Mouse (Mus musculus) embryonic facial prominence, embryonic 12.5 days (tissue): ENCODE results near the gene Wnt10b. TPM values are rescaled to one million over a fixed set of nuclear protein-coding genes. Genes with fewer than 3 reads are reported as not detected.
A peak's percentile ranks its signal among the peaks of the same experiment; 100 is the strongest.

Source experiments
- ATAC-seq: fragments of 200-750 bp; cut with Nextera tagmentation; 2 replicates; pipeline ENCODE4 v1.8.0; 2017; ENCODE audit not compliant: insufficient number of reproducible peaks, insufficient read depth, low FRiP score, low TSS enrichment
- H3K27ac ChIP-seq: fragments of 300-500 bp; sonication (generic); 2 replicates; pipeline ENCODE4 v1.5.1; 2016; ENCODE audit warnings: mild to moderate bottlenecking
- H3K27me3 ChIP-seq: fragments of 300-500 bp; sonication (generic); 2 replicates; pipeline ENCODE4 v1.6.1; 2016; ENCODE audit warnings: mild to moderate bottlenecking, moderate library complexity
- H3K36me3 ChIP-seq: fragments of 300-500 bp; sonication (generic); 2 replicates; pipeline ENCODE4 v1.6.1; 2016; ENCODE audit warnings: mild to moderate bottlenecking
- H3K4me1 ChIP-seq: fragments of 300-500 bp; sonication (generic); 2 replicates; pipeline ENCODE4 v1.6.1; 2016
- H3K4me2 ChIP-seq: fragments of 300-500 bp; sonication (generic); replicated peaks from 2 replicates; pipeline ENCODE4 v1.6.1; 2016; ENCODE audit warnings: mild to moderate bottlenecking, moderate library complexity
- H3K4me3 ChIP-seq: fragments of 300-500 bp; sonication (generic); 2 replicates; pipeline ENCODE4 v1.5.1; 2016; ENCODE audit warnings: mild to moderate bottlenecking
- H3K9ac ChIP-seq: fragments of 300-500 bp; sonication (generic); 2 replicates; pipeline ENCODE4 v1.6.1; 2016; ENCODE audit warnings: mild to moderate bottlenecking, moderate library complexity
- H3K9me3 ChIP-seq: fragments of 300-500 bp; sonication (generic); 2 replicates; pipeline ENCODE4 v1.6.1; 2016; ENCODE audit warnings: mild to moderate bottlenecking, moderate library complexity
- WGBS: fragments of 180-500 bp; shearing (Covaris S2); methylation state at CpG from one replicate; pipeline ENCODE4 v1.1.7; 2016; 5-methylcytosine and 5-hydroxymethylcytosine counted together
- polyA plus RNA-seq: library from polyadenylated mRNA; unstranded; fragments of >200 nt; fragmentation: Nextera tagmentation; extraction: Ambion mirVana; gene quantifications from 2 replicates; pipeline ENCODE4 v1.2.1, GENCODE M21; 2016

Gene Wnt10b
- polyA plus RNA-seq, 1 experiment from 2014 or later, result 1.7 TPM

DNA sequence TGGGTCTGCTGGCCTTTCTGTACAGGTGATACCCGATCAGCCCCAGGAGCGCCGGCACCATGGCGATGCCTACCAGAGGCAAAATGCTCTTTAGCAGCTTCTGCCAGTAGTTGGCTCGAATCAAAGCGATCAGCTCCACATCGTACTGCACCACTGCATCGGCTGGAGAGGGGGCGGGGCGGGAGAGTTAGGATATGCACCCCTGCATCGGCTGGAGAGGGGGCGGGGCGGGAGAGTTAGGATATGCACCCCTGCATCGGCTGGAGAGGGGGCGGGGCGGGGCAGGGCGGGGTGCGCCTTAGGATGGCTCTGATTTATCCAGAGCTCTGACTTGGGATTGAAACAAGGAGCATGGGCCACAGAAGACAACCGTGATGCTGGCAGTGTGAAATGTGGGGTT lies 53.5 kb downstream of the Wnt10b start:
- no peak overlapping the region for H3K27ac ChIP-seq
- peaks cover 45% of the 10 kb centered on the region for H3K4me1 ChIP-seq
- no peak for ATAC-seq
- 0 out of 2 replicates have a peak overlapping the region, but pooled peaks have one; percentile 4 for H3K4me3 ChIP-seq
- H3K4me2 ChIP-seq, result peak overlapping the region; percentile 38
- no peaks in the 10 kb centered on the region for H3K9me3 ChIP-seq
- H3K9ac ChIP-seq, result no peak overlapping the region
- H3K27me3 ChIP-seq, result no peaks in the 10 kb centered on the region
- H3K36me3 ChIP-seq, result no peaks in the 10 kb centered on the region
- 36% methylated on average over 19 of the region's 19 CpGs for WGBS

DNA sequence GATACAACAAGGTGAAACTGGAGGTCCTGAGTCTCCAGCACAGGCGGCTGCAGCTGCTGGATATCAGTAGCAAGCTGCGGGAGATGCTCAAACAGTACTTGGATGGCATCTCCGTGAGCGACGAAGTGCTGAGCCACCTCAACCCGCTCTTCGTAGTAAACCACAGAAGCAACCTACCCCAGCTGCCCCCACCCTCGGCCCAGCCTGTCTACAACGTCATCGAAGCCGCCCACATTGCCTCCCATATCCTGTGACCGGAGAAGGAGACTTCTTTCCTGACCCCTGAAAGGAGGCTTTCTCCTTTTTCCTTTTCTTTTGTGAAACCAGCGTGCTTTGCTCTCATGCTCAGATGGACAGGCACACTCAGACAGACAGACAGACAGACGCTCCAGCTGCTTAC lies 55.1 kb downstream of the Wnt10b start:
- ATAC-seq, result no peak
- no peak overlapping the region for H3K27ac ChIP-seq
- no peak overlapping the region for H3K4me2 ChIP-seq
- H3K4me1 ChIP-seq, result peaks cover 36% of the 10 kb centered on the region
- H3K27me3 ChIP-seq, result no peaks in the 10 kb centered on the region
- H3K9ac ChIP-seq, result no peak overlapping the region
- 55% methylated on average over 14 of the region's 14 CpGs for WGBS
- H3K36me3 ChIP-seq, result no peaks in the 10 kb centered on the region
- no peak overlapping the region for H3K4me3 ChIP-seq
- H3K9me3 ChIP-seq, result no peaks in the 10 kb centered on the region

DNA sequence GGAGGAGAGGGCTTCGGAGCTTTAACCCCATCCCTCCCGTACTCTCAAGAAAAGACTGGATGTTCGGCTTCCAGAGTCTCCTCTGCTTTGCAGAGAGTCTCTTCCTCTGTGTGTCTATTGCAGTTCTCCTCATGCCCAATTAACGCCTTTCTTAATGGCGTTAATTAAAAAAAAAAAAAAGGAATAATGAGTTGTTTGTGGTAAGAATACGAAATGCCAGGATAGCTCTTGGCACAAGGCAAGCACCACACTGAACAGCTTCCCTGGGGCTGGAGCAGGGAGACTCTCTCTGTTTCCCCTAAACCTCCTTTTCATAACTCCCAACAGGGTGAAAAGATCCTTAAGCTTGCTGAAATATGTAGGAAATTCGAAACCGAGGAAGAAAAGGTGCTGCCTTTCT lies 55.8 kb downstream of the Wnt10b start:
- Histone ChIP-seq H3K36me3 (no peaks in the 10 kb centered on the region), H3K4me2 (no peak overlapping the region), H3K27ac (no peak overlapping the region), H3K27me3 (no peaks in the 10 kb centered on the region), H3K9ac (no peak overlapping the region), H3K4me3 (no peak overlapping the region), H3K9me3 (no peaks in the 10 kb centered on the region), H3K4me1 (peaks cover 35% of the 10 kb centered on the region)
- no peak for ATAC-seq
- WGBS, result 72% methylated on average over 8 of the region's 8 CpGs

Other genes starting within 250 kb of the Wnt10b start
- 175 and 177 TPM in 2 replicates for gene Kansl2, start 243.9 kb downstream of the Wnt10b start, polyA plus RNA-seq
- 58.0 and 58.9 TPM in 2 replicates for gene Ccnt1, start 207.2 kb downstream of the Wnt10b start, polyA plus RNA-seq
- gene 4930415O20Rik, start 207.1 kb downstream of the Wnt10b start, polyA plus RNA-seq, result not detected in 2 replicates
- 18.7 and 22.2 TPM in 2 replicates for gene Adcy6, start 168.1 kb downstream of the Wnt10b start, polyA plus RNA-seq
- 64.5 and 72.8 TPM in 2 replicates for gene Cacnb3, start 147.3 kb downstream of the Wnt10b start, polyA plus RNA-seq
- 28.8 and 29.8 TPM in 2 replicates for gene Ddx23, start 115.3 kb downstream of the Wnt10b start, polyA plus RNA-seq
- 0.57 and 0.91 TPM in 2 replicates for gene Rnd1, start 100.7 kb downstream of the Wnt10b start, polyA plus RNA-seq
- 1.1 and 1.2 TPM in 2 replicates for gene Ccdc65, start 69.9 kb downstream of the Wnt10b start, polyA plus RNA-seq
- gene Fkbp11, start 50.0 kb downstream of the Wnt10b start, polyA plus RNA-seq, result 25.1 and 26.3 TPM in 2 replicates
- gene Arf3, start 14.9 kb downstream of the Wnt10b start, polyA plus RNA-seq, result 51.2 and 52.1 TPM in 2 replicates
- 0.13 and 0.38 TPM in 2 replicates for gene Wnt1, start 11.7 kb upstream of the Wnt10b start, polyA plus RNA-seq
- gene Ddn, start 31.3 kb upstream of the Wnt10b start, polyA plus RNA-seq, result 0.04 TPM in 1 of 2 replicates, not detected in the other
- gene Prkag1, start 53.4 kb upstream of the Wnt10b start, polyA plus RNA-seq, result 85.9 and 87.1 TPM in 2 replicates
- 12.9 and 14.2 TPM in 2 replicates for gene Kmt2d, start 93.1 kb upstream of the Wnt10b start, polyA plus RNA-seq
- gene Rhebl1, start 116.4 kb upstream of the Wnt10b start, polyA plus RNA-seq, result 19.3 and 20.7 TPM in 2 replicates
- gene Dhh, start 120.4 kb upstream of the Wnt10b start, polyA plus RNA-seq, result 0.67 and 1.2 TPM in 2 replicates
- gene Lmbr1l, start 140.1 kb upstream of the Wnt10b start, polyA plus RNA-seq, result 21.5 and 26.4 TPM in 2 replicates
- 1,598 and 1,609 TPM in 2 replicates for gene Tuba1b, start 156.4 kb upstream of the Wnt10b start, polyA plus RNA-seq
- gene Gm49450, start 175.4 kb upstream of the Wnt10b start, polyA plus RNA-seq, result not detected in 2 replicates
- 2,353 and 2,615 TPM in 2 replicates for gene Tuba1a, start 175.6 kb upstream of the Wnt10b start, polyA plus RNA-seq